Mouse (Mus musculus) Muller cell, postnatal 12 days (primary cell): ENCODE data around the gene Phkg1.
A peak's percentile ranks its signal among the peaks of the same experiment; 100 is the strongest.
"Not testable (repeated sequence)": the region's sequence is repeated elsewhere in the genome, so short reads cannot be mapped to it uniquely, and the experiment has no call there.

Experiments used
- DNase-seq: peaks from one replicate; pipeline ENCODE4 v3.0.0-alpha.2; 2015; ENCODE audit errors: inconsistent ontology term

The Phkg1 gene

GRCm38 (mm10) chr5:129898449-129898848, at the start of gene Phkg1:
Phkg1 (minus strand) TSS chr5:129898549.
- no peak for DNase-seq

GRCm38 (mm10) chr5:129947528-129948033, 49.2 kb upstream of the Phkg1 start:
- DNase-seq, result no peak

DNA sequence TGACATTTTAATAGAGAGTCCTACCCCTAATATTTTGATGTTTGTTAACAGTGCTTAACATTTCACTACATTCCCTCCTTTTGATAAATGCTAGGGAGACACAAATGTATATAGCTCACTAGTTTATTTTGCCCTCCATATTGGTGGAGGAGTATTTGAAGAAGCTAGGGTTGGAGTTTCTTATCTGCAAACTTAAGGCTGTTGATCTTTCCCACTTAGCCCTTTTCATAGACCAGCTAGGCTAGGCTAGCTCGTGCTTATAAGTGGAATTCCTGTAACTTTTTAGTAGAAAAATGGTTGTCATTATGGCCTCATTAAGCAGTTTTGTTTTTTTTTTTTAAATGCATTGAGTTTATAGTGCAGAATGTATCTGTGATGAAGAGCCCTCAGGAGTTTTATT, 45.1 kb upstream of the Phkg1 start:
- no peak for DNase-seq

DNA sequence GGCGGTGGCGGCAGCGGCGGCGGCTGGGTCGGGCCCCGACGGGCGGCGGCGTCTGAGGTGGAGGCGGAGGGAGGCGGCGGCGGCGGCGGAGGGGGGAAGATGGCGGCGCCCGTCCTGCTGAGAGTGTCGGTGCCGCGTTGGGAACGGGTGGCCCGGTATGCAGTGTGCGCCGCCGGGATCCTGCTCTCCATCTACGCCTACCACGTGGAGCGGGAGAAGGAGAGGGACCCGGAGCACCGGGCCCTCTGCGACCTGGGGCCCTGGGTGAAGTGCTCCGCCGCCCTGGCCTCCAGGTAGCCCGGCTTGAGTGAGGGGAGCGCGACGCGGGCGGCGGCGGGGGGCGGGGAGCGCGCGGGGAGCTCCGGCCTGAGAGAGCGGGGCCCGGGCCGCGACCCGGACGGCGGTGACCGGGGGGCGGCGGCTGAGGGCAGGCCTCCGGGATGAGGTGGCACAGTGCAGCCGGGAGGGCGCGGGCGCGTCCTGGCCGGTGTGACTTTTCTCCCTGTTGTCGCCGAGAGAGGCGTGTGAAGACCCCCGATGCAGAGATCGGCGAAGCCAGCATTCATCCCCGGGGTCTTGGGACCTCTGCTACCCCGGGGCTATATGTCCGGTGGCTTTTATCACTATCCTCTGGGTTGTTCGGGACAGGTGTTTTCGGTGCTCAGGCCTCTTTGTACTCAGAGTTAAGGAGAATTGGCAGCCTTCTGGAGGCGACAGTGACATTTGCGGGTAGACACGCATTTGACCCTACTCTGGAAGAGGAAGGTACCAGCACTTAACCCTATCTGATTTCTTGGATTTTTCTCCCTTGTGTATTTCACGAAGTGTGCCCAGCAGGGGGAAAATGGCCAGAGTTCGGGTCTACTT, 44.0 kb upstream of the Phkg1 start:
- peak; percentile 36 for DNase-seq

DNA sequence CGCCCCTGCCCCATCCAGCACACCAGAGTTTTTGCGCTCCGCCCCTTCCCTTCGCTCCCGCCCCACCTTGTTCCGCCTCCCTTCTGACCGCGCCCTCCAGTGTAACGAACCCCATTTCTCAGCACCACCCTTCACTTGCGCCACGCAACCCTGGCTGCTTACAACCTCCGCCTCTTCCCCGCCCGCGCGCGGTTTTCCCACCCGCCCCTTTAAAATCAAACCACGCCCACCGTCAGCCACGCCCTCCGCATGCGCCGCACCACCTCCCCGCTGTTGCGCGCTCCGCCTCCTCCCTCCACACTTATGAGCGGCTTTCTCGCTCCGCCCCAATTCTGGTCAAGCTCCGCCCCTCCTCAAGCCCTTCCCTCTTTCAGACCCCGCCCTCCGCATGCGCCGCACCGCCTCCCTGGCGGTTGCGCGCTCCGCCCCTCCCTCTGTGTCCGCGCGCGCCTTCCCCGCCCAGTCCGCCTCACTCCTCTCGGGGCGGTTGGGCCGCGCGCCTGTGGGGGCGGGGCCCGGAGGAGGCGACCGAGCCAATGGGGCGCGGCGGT, 43.2 kb upstream of the Phkg1 start, which contains the start of gene Vkorc1l1:
Vkorc1l1 (plus strand) TSS at position 476 of the 551 bp plus-strand sequence.
- DNase-seq, result peak; percentile 99

GRCm38 (mm10) chr5:129940736-129941494, 42.6 kb upstream of the Phkg1 start:
- no peak for DNase-seq

DNA sequence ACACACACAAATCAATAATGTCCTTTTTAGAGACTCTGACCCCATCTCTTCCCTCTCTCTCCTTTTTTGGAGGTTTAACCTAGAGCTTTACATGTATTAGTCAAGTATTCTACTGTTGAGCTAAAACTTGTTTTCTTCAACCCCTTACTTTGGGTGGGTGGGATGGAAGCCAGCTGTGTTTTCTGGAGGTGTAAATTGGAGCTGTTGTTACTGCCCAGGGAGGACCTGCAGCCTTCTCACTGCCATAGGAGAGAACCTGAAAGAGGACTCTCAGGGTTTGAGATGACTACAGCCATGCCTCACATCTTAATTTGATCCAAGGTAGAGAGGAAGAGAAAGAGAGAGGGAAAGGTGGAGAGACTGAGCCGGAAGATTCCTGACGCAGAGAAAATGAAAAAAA, 41.9 kb upstream of the Phkg1 start:
- DNase-seq, result no peak

GRCm38 (mm10) chr5:129936941-129937340, 38.6 kb upstream of the Phkg1 start:
- DNase-seq, result no peak

GRCm38 (mm10) chr5:129929924-129930855, 31.8 kb upstream of the Phkg1 start:
- DNase-seq, result no peak

GRCm38 (mm10) chr5:129925933-129926332, 27.6 kb upstream of the Phkg1 start:
- DNase-seq, result no peak

DNA sequence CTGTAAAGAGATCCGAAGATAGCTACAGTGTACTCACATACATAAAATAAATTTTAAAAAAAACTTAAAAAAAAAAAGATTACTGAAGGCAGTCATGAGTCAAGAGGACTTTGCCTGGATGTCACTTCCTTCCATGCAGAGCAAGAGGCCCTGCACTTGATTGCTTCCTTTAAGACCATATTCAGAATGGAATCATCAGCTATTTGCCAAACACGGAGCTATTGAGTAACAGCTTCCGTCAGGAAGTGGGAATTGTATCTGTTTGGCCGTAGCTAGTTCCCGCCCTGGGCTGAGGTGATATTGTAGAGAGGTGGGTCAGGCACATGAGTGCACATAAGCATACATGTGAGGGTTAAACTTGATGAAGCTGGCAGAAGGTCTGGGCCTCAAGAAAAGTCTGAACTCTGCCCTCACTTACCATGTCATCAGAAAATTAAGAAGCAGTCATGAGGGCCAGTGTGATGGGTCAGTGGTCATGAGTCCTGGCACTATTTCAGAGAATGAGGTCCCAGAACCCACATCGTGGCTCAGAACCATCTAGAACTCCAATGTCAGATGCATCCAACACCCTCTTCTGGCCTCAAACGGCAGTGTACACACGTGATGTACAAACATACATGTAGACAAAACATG, 26.6 kb upstream of the Phkg1 start:
- no peak for DNase-seq

DNA sequence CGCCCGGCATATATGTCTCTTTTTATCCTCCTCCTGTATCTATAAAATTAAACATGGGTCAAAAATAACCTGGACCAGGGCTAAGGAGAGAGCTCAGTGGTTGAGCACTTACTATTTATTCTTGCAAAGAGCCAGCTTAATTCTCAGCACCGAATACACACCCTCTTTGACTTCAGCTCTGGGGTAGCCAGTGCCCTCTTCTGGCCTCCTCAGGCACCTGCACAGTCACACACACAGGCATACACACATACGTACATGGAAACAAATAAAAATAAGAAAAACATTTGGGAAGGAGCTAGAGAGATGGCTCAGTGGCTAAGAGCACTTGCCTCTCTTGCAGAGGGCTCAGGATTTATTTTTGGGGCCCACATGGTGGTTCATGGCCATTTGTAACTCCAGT, 23.6 kb upstream of the Phkg1 start:
- no peak for DNase-seq

DNA sequence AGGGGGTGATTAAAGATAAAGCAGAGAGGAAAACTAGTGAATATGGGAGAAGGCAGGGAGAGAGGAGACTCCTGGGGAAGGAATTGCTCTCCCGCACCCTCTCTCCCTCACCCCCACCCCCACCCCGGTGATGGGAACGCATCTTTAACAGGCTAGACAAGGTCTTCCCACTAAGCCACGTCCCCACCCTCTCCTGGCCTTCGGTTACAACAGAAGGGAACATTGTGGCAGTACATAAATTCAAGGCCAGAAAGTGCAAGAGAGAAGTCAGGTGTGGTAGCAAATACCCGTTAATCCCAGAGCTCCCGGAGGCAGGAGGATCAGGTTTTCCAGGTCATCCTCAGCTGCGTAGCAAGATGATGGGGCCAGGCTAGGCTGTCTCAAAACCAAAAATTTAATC, 21.0 kb upstream of the Phkg1 start:
- no peak for DNase-seq

DNA sequence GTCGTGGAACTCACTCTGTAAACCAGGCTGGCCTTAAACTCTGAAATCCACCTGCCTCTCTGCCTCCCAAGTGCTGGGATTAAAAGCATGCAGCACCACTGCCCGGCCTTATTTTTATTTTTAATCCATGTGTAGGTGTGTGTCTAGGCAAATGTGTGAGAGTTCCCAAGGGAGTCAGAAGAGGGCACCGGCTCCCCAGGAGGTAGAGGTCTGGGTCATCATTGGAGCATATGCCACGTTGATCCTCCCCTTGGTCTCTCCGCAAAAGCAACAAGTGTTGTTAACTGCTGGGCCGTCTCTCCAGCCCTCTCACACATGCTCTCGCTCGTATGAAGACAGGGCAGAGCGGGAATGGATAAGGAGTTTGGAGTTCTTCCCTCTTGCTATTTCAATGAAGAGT, 20.4 kb upstream of the Phkg1 start:
- DNase-seq, result no peak

- no peak for DNase-seq
These were observed 19.8 kb upstream of the Phkg1 start for GRCm38 (mm10) chr5:129918065-129918651.

- DNase-seq, result not testable (repeated sequence)
These were observed 17.1 kb upstream of the Phkg1 start for GRCm38 (mm10) chr5:129915491-129915890.

DNA sequence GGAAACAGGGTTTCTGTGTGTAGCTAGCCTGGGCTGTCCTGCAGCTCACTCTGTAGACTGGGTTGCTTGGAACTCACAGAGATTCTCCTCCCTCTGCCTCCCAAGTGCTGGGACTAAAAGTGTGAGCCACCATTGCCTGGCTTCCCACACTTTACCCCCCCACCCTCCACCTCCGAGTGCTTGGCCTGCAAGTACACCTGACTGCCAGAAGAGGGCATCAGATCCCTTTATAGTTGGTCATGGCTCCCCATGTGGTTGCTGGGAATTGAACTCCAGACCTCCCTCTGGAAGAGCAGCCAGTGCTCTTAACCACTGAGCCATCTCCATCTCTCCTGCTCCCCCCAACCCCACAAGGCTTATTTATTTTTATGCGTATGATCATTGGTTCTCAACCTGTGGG, 15.7 kb upstream of the Phkg1 start:
- DNase-seq, result no peak

GRCm38 (mm10) chr5:129909591-129909990, 11.2 kb upstream of the Phkg1 start:
- DNase-seq, result no peak

GRCm38 (mm10) chr5:129909147-129909546, 10.8 kb upstream of the Phkg1 start:
- no peak for DNase-seq

- peak; percentile 93 for DNase-seq
These were observed 10.1 kb upstream of the Phkg1 start, which contains the start of gene Nupr1l for GRCm38 (mm10) chr5:129908242-129908965. Nupr1l (plus strand) TSS chr5:129908540.
